In the genomic region with DNA sequence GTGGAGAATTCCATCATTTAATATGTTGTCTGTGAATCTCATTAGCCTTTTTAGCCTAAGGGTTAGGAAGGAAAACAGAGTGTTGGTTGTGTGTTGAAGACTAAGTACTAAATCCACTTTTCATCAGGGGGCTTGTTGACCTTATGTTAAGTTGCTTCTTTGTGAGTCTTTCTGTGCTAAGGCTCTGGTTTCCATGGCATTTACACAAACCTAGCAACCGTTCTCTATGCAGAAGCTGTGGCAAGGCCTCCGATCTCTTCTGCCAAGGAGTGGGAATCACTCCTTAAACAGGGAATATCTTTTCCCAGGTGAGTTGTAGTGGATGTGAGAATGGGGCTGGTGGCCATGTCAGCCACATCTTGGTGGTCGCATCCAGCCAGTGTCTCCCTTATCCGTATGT, we compare ENCODE assay signal across 17 mouse cellular contexts.
"Had no signal": no experiment of that assay in that cellular context is flagged by ENCODE, and none has a peak within 500 bp of the region (broad histone marks: within the 10 kb centered on the region; RNA-seq: fewer than 3 reads in every experiment).

No protein-coding gene starts in this region.

- H3K4me1 ChIP-seq: intestine, embryonic 15.5 days; limb, embryonic 15.5 days; liver, embryonic 12.5 days had no signal

- H3K9ac ChIP-seq: intestine, embryonic 15.5 days; limb, embryonic 15.5 days; liver, embryonic 12.5 days; lung, embryonic 14.5 days; midbrain, embryonic 12.5 days; neural tube, embryonic 13.5 days had no signal

- H3K27me3 ChIP-seq: intestine, embryonic 15.5 days; limb, embryonic 15.5 days had no signal

- DNase-seq: kidney, adult 18-20 months; kidney, postnatal 10 days; kidney, postnatal 4 days; lung, embryonic 14.5 days; lung, postnatal 10 days; lung, postnatal 4 days; retina, postnatal 1 day; right cerebral cortex, postnatal 25 days; thymus, adult 18-20 months; thymus, postnatal 14 days had no signal

- H3K27ac ChIP-seq: intestine, embryonic 15.5 days; layer of hippocampus, adult 2 months; left cerebral cortex, adult 2 months; limb, embryonic 15.5 days; liver, embryonic 12.5 days; midbrain, embryonic 12.5 days; neural tube, embryonic 13.5 days had no signal

- H3K9me3 ChIP-seq: intestine, embryonic 15.5 days; limb, embryonic 15.5 days; liver, embryonic 12.5 days; midbrain, embryonic 12.5 days; neural tube, embryonic 13.5 days had no signal

- ATAC-seq: intestine, embryonic 15.5 days; liver, embryonic 12.5 days had no signal

- H3K4me2 ChIP-seq: intestine, embryonic 15.5 days; limb, embryonic 15.5 days; liver, embryonic 12.5 days; lung, embryonic 14.5 days; midbrain, embryonic 12.5 days; neural tube, embryonic 13.5 days had no signal

- H3K4me3 ChIP-seq: intestine, embryonic 15.5 days; layer of hippocampus, adult 2 months; left cerebral cortex, adult 2 months; limb, embryonic 15.5 days; liver, embryonic 12.5 days; midbrain, embryonic 12.5 days; neural tube, embryonic 13.5 days had no signal

- H3K36me3 ChIP-seq: intestine, embryonic 15.5 days; limb, embryonic 15.5 days; liver, embryonic 12.5 days; midbrain, embryonic 12.5 days; neural tube, embryonic 13.5 days had no signal
